ENCODE assay signal across 13 mouse cellular contexts in genomic region chr2:144005166-144005955, GRCm38 (mm10). TPM values are rescaled to one million over a fixed set of nuclear protein-coding genes. Genes with fewer than 3 reads are reported as not detected.
DNase-seq lines count a peak whose midpoint lies in the region; ATAC-seq and TF ChIP-seq lines count a peak whose summit lies in the region.
"Had no signal": no experiment of that assay in that cellular context is flagged by ENCODE, and none has a peak within 500 bp of the region (broad histone marks: within the 10 kb centered on the region; RNA-seq: fewer than 3 reads in every experiment).

No protein-coding gene starts in this region.

- H3K9ac ChIP-seq in heart, embryonic 14.5 days (ENCODE audit: low read length), result no peak overlapping the region
- H3K9ac ChIP-seq in forebrain, postnatal 0 days, result no peak overlapping the region
- H3K9ac ChIP-seq: limb, embryonic 12.5 days had no signal

- CTCF ChIA-PET in Patski (lab: Charles Lee), result interaction anchor here (1.1 kb wide), 1 partner anchor 138 kb away, joined by 3 read pairs; no protein-coding TSS in a partner anchor

- H3K27ac ChIP-seq in heart, embryonic 14.5 days (replicated peaks in 1 of 2; ENCODE audit: control insufficient read depth in 1 of 2, insufficient read depth in 1 of 2, low read depth in 2 of 2, low read length in 2 of 2), result peak overlapping the region; percentile 10 to 26; a peak in 2 of 4 replicates
- no peak overlapping the region for H3K27ac ChIP-seq in forebrain, postnatal 0 days (ENCODE audit: low read depth, low read length)
- H3K27ac ChIP-seq: limb, embryonic 12.5 days had no signal

- TF ChIP-seq POLR2A in lung, adult 2 months (IDR thresholded peaks at IDR 0.05; ENCODE audit: borderline replicate concordance, extremely low read depth, low read depth, low read length), result no peak

- POLR2A ChIA-PET in Patski (lab: Charles Lee), result no interaction called here

- H3K4me3 ChIP-seq in heart, embryonic 14.5 days (ENCODE audit: control insufficient read depth in 1 of 2, insufficient read depth in 1 of 2, low read depth in 1 of 2, low read length in 2 of 2), result no peak overlapping the region
- no peak overlapping the region for H3K4me3 ChIP-seq in lung, adult 2 months (replicated peaks; ENCODE audit: extremely low read depth, low read depth, low read length)
- no peak overlapping the region for H3K4me3 ChIP-seq in forebrain, postnatal 0 days (ENCODE audit: low read depth, low read length)
- H3K4me3 ChIP-seq: limb, embryonic 12.5 days; myocyte had no signal

- peak; percentile 70 to 71 for DNase-seq in heart, adult 18-20 months
- DNase-seq in heart, postnatal 25 days (ENCODE audit: low spot score), result no peak
- no peak for DNase-seq in Patski (ENCODE audit: low read depth, low spot score)
- DNase-seq in lung, adult 2 months, result peak; percentile 45
- no peak for DNase-seq in frontal cortex, postnatal 25 days (ENCODE audit: low spot score in 2 of 2)
- DNase-seq in forebrain, postnatal 0 days, result no peak
- DNase-seq in thymus, postnatal 36 days, result no peak
- DNase-seq: embryo, embryonic 11 days; kidney, adult 9 months; right cerebral cortex, postnatal 14 days had no signal

- in situ Hi-C loops in Patski (cut with MboI; ENCODE audit: low pct_unique_long_range_greater_than_20kb), result loop anchor here (5.0 to 10.0 kb wide), 2 partner anchors 141 to 212 kb away; partner anchors contain the start of gene Bfsp1

- no peaks in the 10 kb centered on the region for H3K9me3 ChIP-seq in heart, embryonic 14.5 days (ENCODE audit: control insufficient read depth, low read length)
- no peaks in the 10 kb centered on the region for H3K9me3 ChIP-seq in forebrain, postnatal 0 days (ENCODE audit: low read length)
- H3K9me3 ChIP-seq: limb, embryonic 12.5 days had no signal

- peak; percentile 9 for ATAC-seq in Patski
- no peak for ATAC-seq in heart, embryonic 14.5 days (ENCODE audit: insufficient number of reproducible peaks, insufficient read depth, low FRiP score, low read depth)
- no peak for ATAC-seq in forebrain, postnatal 0 days

- peaks cover 17% of the 10 kb centered on the region for H3K36me3 ChIP-seq in heart, embryonic 14.5 days (ENCODE audit: control insufficient read depth, insufficient read depth, low read length)
- H3K36me3 ChIP-seq in forebrain, postnatal 0 days (ENCODE audit: insufficient read depth), result no peaks in the 10 kb centered on the region

- peak overlapping the region; percentile 33 for H3K4me2 ChIP-seq in heart, embryonic 14.5 days (ENCODE audit: low read length)
- no peak overlapping the region for H3K4me2 ChIP-seq in forebrain, postnatal 0 days (ENCODE audit: low read depth)
- H3K4me2 ChIP-seq: limb, embryonic 12.5 days had no signal

- no peaks in the 10 kb centered on the region for H3K27me3 ChIP-seq in Patski
- H3K27me3 ChIP-seq in heart, embryonic 14.5 days (ENCODE audit: control insufficient read depth, insufficient read depth, low read length), result no peaks in the 10 kb centered on the region
- H3K27me3 ChIP-seq in forebrain, postnatal 0 days (ENCODE audit: insufficient read depth, low read length), result no peaks in the 10 kb centered on the region
- H3K27me3 ChIP-seq: limb, embryonic 12.5 days had no signal

- TF ChIP-seq CTCF in Patski (IDR thresholded peaks at IDR 0.05), result peak; percentile 22
- TF ChIP-seq CTCF in lung, adult 2 months (IDR thresholded peaks at IDR 0.05; ENCODE audit: insufficient read depth, low read length), result peak; percentile 10; the same call in 1 of the 2 replicates
- no peak for TF ChIP-seq CTCF in forebrain, postnatal 0 days (IDR thresholded peaks at IDR 0.05; ENCODE audit: low read depth)

- peaks cover 13 to 59% of the 10 kb centered on the region in 2 experiments for H3K4me1 ChIP-seq in heart, embryonic 14.5 days (ENCODE audit: control insufficient read depth in 2 of 2, insufficient read depth in 2 of 2, low read length in 2 of 2)
- peaks cover 50% of the 10 kb centered on the region for H3K4me1 ChIP-seq in lung, adult 2 months (ENCODE audit: control insufficient read depth, insufficient read depth, low read length)
- H3K4me1 ChIP-seq in forebrain, postnatal 0 days (ENCODE audit: insufficient read depth), result 0 out of 2 replicates have a peak, but pooled peaks cover 5% of the 10 kb centered on the region

- WGBS in heart, embryonic 14.5 days, result 45% methylated on average over 6 of the region's 6 CpGs
- 38% methylated on average over 6 of the region's 6 CpGs for WGBS in lung, adult 2 months
- WGBS in forebrain, postnatal 0 days, result 84% methylated on average over 6 of the region's 6 CpGs

- intact Hi-C loops in heart, postnatal 25 days (cut with DNase I), result loop anchor here (5.0 to 10.0 kb wide), 4 partner anchors 88 to 449 kb away; partner anchors contain the start of genes Dstn, Mgme1 and Snx5

RNA-seq across cellular contexts. Expression of gene Rrbp1, which starts 5.7 kb away (rescaled TPM):
- total RNA-seq in heart, adult 18-20 months (2021), result 100 to 1,000 TPM in 1 of 2 experiments, 10 to 100 TPM in 1; 96.6 to 106 TPM
- 100 to 1,000 TPM; 112 TPM for total RNA-seq in heart, postnatal 25 days (2021)
- 230 TPM for polyA plus RNA-seq in Patski (2021)
- polyA plus RNA-seq in heart, embryonic 14.5 days (2014; fragmentation: Nextera tagmentation; extraction: Ambion mirVana), result 54.4 and 61.8 TPM in 2 replicates
- 68.8 and 78.1 TPM in 2 replicates for polyA plus RNA-seq in lung, adult 2 months (2012; rRNA removed)
- 30.5 and 37.1 TPM in 2 replicates for total RNA-seq in forebrain, postnatal 0 days (2014; rRNA removed)
- polyA plus RNA-seq in forebrain, postnatal 0 days (2015; fragmentation: Nextera tagmentation; extraction: Ambion mirVana), result 12.5 and 19.5 TPM in 2 replicates

RNA-seq across cellular contexts. Expression of gene Banf2, which starts 27.5 kb away (rescaled TPM):
- total RNA-seq in heart, adult 18-20 months (2021), result not detected
- not detected for total RNA-seq in heart, postnatal 25 days (2021)
- not detected for polyA plus RNA-seq in Patski (2021)
- not detected in 2 replicates for polyA plus RNA-seq in heart, embryonic 14.5 days (2014; fragmentation: Nextera tagmentation; extraction: Ambion mirVana)
- not detected in 2 replicates for polyA plus RNA-seq in lung, adult 2 months (2012; rRNA removed)
- total RNA-seq in forebrain, postnatal 0 days (2014; rRNA removed), result not detected in 2 replicates
- polyA plus RNA-seq in forebrain, postnatal 0 days (2015; fragmentation: Nextera tagmentation; extraction: Ambion mirVana), result not detected in 2 replicates
- polyA plus RNA-seq: limb, embryonic 12.5 days; myocyte had no signal

Comparison
In these comparisons a context has a peak if more than half of its experiments do, and no peak if none do; other contexts are left out.
1. DNase-seq: peak in heart, adult 18-20 months (2 of 2) and lung, adult 2 months (single experiment); none in heart, postnatal 25 days (single experiment), Patski (single experiment), frontal cortex, postnatal 25 days (0 of 2), forebrain, postnatal 0 days (single experiment) and thymus, postnatal 36 days (0 of 2).